Mouse (Mus musculus): ENCODE measurements around the gene Mecom.

Gene Mecom

DNA sequence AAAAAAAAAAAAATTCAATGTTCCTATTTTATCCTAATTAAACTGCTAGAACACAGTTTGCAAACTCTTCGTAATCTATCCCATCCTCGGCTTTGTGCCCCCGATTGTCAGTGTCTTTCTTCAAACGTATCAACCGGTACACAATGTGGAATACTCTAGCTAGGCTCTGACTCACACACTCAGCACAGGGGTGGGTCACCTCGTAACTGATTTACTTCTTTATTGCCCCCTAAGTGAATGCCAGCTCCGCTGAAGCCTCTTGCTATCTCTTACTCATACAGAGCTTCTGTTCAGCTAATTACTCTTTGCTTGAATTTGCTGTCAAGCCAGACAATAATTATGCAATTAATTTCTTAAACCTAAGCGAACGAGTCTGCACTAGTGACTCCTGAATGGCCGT lies 66.1 kb downstream of the Mecom start:
- no peak for DNase-seq

DNA sequence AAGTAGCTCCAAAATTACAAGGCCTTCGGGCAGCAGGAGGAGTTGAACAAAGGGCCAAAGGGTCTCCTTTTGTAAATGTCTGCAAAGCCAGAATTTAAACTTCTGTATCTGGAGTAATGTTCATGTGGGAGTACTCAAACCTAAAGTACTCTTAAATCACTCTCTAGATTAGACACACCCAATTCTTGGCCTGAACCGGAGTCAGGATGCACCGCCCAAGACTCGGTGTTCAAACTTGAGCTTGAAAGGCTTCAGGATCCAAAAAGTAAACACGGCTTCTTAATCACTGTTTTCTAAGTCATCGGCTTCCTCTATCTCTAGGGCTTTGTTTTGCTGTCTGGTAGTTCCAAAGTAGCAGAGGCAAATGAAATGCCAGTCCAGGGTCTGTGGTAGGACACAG lies 67.3 kb downstream of the Mecom start:
- peak; percentile 29 to 63 for DNase-seq

DNA sequence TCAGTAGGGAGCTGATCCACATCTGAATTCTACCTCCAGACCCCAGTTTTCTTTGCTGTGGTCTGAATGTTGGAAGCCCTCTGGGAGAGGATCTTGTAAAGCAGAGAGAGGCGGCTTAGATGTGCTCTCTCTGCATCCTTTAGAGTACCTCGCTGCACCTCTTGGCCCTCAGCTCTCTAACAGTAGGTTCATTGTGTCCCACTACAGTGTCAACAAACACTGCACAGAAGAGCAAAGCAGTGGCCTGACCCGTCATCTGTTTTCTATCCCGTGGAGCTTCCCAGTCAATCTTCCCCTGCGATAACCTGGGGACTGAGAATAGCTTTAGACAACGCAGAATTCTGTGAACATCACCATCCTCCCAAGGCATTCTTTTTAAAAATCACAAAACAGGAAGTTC lies 69.6 kb downstream of the Mecom start:
- DNase-seq = no peak

DNA sequence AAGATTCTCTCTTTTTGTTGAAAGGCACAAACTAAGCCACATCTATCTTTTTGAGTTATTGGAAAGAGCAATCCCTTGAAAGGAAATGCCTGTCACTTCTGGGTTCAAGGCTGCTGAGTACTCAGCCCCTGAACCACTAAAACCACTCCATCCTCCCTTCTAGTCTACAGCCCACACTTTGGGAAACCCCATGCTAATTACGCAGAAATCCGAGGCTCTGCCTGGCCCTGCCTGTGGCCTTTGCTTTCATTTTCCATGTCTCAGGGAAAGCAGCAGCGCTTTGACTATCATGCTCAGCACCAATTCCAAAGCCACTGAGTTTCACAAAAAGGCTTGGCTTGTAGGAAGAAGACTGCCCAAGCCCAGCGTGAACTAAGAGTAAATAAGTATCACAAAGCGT lies 70.8 kb downstream of the Mecom start:
- DNase-seq = no peak

DNA sequence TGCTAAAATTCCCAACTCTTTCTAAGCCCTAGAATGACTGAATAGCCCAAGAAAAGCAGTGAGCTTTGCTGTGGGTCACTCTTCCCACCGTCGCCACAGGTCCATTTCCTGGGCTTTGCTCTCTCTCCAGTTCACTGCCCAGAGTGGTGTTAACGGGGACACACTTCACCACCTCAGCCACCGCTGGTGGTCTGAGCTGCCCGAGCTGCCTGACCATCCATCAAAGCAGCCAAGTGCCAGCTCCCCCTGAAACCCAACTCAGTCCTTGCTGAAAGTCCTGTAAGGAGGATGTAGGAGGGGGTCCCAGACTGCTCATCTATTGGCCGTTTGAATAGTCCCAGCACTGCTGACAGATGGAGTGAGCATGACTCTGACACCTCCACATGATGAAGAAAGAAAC lies 72.2 kb downstream of the Mecom start:
- no peak for DNase-seq

DNA sequence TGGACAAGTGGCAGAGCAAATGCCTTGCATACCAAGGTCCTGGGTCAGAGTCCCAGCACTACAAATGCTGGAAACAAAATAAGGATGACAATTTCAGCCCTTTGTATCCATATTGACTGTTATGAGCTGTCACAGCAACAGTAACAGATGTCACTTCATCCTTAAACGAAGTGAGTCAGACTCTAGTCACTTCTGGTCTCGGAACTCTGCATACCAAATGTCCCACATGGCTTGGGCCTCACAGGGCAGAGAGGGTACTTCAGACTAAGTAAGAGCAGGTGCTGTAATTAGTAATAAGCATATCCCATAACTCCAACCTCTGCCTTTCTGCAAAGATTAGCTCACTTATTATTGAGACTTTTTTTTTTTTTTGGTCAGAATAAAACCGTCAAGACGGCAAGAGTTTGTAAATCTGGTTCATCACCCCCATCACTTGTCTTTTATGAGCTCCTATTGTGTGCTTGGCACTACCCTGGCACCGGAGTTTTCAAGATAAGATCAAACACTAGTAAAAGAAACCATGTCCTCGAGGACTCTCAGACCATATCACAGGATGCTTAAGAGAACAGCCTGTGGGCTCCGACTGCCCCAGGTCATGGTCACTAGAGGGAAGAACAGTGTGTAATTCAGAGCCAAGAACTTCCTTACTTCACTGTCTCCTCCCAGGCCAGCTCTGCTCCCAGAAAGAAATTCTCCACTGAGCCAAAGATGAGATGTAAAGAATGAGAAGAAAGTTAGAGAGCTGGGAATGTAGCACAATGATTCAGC lies 79.6 kb downstream of the Mecom start:
- DNase-seq = peak in 1 of 2 experiments; percentile 37

DNA sequence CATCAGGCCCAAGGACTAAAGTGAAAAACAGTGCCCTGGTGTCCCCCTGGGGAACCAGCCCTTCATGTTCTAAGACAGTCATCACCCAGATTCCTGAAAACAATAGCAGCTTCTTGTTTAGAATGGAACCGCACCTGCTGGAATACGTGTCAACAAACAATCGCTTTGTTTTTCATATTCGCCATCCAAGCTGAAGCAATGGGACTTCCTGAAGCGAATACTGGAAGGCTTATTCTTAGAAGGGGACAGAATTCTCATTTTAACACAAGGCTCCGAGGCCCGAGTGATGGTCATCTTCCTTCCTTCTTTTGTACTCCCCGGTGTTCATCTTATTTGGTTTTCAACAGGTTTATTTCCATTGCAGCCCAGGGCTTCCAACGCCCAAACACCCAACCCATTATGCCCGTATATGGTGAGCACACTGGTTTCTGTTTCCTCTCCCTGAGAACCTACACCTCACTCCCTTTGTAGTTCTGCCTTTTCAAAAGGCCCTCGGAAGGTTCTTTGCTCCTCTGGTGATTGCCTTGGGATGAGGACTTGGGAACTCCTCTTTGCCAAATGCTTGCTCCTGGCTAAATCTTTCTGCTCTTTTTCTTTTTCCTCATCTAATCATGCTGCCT lies 81.7 kb downstream of the Mecom start:
- DNase-seq = no peak

DNA sequence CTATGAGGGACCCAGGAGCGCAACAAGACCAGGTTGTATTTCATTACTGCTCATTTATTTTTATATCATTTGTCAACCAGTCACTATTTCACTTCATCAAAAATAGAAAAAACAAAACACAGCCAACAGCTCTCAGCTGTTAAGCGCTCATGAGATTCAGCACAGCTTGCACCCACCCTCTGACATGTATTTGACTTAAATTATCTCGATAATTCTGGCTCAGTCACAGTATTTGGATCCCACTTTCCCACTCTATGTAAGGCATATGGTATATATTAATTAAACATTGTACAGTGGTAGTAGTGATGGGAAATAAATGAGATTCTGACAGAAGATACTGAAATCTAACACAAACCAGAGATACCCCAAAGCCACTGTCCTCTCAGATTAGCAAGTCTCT lies 83.3 kb downstream of the Mecom start:
- no peak for DNase-seq

DNA sequence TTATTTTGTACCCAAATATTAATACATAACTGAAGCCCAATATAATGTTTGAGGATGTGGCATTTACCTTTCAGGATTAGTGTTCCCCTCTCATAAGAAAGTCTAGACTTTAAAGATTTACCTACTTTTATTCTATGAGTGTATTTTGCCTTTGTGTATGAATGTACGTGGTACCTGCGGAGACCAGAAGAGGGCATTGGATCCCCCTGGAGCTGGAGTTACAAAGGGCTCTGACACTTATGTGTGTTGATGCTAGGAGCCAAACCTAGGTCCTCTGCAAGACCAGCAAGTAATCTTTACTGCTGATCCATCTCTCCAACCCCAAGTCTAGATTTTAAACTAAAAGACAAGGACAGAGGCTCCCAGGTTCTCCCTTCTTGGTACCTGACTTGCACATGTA lies 86.0 kb downstream of the Mecom start:
- no peak for DNase-seq

DNA sequence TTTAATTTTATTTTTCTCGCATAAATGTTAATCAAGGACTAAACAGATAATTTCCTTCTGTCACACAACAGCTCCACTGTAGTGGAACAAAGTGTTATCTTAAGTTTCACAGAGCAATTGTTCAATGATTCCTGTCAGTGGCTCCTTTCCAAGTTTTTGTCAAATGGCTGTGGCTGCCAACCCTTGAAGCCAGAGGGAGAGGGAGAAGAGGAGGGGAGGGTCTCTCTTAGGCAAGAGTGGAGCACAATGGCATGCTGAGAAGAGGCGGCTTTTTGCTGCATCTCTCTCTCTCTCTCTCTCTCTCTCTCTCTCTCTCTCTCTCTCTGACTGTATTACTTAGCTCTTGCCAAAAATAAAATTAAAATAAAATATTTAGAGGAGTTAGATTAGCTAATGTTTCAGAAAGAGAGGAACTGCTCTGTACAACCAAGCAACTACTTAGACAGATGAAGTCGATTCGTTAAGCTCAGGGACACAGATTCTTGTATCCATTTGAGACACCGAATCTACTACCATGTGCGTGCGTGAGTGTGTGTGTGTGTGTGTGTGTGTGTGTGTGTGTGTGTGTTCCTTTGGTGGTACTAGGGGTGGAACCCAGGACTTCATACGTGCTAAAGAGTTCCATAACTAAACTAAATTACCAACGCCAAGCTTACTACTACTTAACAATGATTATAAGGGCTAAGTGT lies 86.8 kb downstream of the Mecom start:
- peak; percentile 55 to 64 for DNase-seq

DNA sequence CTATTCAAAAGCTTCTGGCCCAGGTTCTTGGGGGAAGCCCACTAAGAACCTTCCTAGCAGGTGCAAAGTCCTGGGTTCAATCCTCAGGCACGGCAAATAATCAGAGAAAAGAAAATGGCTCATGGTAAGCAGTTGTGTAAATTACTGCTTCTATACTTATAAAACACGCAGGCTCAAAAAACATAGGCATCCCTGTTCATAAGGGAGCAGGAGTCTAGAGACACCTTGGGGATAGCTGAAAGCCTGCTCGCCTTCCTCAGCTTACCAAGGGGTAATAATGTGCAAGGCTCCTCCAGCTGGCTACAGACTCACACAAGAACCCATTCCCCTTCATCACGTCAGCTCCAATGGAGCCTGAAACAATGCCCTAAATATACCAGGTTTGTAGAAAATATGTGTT lies 88.2 kb downstream of the Mecom start:
- no peak for DNase-seq

DNA sequence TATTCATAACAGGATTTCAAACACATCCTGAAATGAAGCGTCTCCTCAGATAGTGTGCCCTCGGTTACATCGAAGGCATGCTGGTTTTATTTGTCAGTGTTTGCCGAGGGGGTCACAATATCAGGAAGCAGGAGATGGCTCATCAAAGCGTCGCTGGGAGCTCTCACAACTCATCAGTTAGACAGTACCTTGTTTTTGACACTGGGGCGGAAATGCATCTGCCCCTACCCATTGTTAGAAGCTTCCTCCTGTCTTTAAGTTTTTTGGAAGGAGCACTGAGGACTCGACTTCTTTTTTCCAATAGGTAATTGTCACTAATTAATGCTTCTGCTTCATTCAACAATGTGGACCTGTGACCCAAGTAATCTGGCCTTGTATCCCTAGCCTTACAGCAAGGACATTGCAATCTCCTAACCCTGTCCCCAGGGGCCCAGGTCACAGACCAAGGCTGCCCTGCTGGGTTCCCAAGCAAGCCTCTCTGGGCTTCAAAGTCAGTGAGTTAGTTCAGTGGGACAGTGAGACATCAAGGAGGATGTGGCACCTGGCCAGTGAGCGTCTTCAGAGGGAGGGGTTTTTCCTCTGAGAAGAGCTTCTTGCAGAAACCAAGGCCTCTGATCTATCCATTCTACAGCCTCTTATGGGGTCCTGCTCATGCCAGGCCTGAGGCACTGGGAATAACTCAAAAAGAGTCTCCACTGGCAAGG lies 89.7 kb downstream of the Mecom start:
- DNase-seq = peak in 1 of 2 experiments; percentile 46

DNA sequence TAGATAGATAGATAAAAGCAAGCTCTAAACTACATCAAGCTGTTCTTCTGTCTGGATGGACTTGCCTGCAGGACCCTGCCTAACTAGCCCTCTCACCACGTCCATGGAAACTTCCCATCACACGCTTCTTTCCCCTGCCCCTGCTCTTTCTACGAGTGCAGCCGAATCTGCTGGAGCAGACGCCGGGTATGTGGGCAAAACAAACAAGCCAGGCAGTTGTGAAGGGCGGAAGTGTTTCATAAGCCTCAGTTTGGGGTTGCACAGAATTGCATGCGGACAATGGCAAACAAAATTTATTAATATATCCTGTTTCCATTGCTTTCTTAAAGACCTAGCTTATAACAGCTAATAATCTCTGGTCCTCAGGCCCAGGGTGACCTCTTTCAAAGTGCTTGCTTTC lies 91.9 kb downstream of the Mecom start:
- peak in 1 of 2 experiments; percentile 37 for DNase-seq

DNA sequence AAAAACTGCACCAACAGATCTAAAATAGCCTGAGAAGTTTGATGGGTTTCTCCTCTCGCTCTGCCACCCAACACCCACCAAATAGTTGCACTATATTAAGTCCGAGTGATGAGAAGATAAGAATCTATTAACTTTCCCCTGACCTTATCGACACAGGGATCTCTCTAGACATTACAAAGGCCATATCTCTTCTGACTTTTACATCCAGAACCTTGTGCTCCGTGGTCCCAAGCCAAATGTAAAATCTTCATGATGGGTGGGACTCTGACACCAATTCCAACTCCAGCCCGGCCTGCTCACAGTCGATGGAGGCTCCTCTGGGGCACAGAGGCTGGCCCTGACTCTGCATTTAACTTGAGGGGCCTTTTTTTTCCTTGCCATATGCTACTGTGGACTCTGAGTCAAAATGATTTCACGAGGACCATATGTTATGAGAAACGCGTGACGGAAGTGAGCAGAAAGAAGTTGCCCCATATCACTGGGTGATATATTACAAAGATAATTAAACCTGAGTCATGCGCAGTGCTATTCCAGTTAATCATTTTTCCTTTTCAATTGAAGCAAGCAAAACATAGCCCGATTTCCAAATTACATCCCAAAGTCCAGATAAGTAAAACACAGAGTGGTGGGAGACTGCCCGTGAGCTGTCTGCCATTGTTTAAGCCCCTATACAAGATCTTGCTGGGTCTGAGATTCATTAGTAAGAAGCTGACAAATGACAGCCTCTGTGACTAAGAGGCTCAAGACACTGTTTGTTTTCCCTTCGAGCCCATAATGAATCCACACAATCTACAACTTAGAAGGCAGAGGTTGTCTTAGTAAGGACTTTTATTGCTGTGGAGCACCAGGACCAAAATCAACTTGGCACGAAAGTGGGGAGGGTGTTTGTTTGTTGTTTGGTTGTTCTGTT lies 94.0 kb downstream of the Mecom start:
- DNase-seq = no peak

DNA sequence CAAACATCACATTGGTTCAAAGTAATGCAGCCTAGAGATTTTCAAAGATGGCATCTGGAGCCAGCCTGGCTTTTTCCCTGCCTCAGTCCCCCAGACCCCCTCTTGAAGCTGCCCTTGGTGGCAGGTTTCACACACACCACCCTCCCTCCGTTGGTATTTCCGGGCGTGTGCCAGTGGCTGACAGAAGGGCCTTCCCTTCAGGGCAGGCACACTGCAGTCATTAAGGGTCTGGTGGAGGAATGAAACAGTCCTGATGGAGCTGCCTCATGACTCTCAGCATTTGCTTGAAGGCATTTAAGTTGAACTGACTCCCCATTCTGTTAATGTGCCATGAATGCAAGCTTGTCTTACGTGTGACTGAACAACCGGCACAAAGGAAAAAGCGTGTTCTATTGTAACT lies 94.8 kb downstream of the Mecom start:
- DNase-seq = no peak

DNA sequence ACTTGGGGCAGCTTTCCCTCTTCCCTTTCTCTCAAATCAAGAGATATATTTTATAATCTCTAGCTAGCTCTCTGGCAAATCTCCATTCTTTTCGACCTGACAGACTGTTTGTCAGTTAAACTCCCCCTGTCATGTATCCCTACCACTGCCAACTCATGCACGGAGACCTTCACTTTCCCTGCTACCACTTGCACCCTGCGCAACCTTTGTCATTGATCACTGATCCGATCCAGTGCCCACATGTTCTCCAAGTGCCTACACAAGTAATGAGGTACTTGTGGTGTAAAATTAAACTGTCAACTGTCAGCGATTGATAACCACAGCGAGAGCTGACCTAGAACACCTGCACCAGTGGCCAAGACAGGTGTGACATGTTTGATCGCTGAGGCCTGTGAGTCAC lies 95.3 kb downstream of the Mecom start:
- no peak for DNase-seq

DNA sequence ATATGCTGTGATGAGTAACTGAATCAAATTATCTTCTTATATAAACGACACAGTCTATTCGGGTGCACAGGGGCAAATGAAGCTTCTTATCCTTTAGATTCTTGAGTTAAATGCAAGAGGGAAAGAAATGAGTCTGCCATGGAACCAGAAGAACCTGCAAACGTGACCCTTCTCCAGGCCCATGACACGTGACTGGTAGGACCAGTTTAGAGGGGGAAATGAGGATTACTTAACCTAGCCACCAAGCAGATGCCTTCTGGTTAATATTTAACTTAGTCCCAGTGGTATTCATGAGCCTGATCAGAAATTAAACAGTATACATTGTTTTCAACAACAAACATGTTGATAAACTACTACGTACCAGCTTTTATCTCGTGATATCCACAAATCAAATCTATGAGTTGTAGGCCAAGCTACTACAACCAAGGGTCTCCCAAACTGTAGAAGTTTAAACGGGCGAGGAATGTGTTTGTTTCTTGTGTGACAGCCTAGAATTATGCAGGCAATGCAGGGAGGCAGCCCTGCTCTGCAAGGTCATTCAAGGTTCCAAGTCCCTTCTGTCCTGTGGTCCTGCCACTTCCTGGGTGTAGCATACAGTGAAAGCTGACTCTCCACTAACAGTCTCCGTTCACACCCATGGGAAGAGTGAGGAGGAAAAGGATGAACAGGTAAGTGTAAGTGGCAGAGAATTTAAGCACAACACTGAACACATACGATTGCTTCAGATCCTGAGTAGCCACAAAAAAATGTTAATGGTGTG lies 97.4 kb downstream of the Mecom start:
- DNase-seq = no peak

DNA sequence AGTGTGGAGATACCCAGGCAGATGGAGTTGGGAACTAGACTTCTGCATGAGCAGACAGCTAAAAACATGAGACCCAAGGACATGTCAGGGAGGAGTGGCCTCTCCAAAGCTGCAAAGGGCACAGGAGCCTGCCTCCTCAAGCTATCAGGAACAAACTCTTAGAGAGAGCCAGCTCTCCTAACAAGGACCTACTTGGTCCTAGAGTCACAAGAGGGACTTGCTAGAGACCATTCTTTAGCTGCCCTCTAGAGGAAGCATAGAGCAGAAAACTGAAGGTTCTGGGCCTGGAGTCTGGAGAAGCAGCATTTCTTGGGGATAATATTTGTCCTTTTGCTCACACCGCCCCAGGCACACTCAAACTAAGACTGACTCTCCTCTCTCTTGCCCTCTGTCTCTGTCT lies 99.2 kb downstream of the Mecom start:
- peak in 1 of 2 experiments; percentile 22 for DNase-seq

DNA sequence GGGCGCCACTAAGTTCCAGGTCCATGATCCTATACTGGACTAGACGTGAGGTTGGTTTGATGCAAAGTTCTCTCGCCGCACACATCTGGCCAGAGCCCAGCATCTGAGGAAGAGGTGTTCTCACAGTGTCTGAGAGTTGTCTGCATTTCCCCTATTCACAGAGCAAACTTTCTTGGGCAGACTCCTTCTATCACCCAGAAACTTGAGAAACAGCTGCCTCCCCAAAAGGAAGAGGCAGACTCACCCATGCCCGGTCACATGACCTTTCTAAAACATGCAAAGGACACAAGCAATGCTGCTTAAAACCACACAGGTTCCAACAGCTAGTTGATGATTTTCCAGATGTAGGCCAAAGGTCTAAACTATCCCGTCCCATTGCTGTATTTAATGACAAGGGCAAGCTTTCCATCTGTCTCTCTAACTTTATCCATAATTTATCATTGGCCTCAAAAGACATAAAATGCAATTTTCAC lies 101.8 kb downstream of the Mecom start:
- no peak for DNase-seq

DNA sequence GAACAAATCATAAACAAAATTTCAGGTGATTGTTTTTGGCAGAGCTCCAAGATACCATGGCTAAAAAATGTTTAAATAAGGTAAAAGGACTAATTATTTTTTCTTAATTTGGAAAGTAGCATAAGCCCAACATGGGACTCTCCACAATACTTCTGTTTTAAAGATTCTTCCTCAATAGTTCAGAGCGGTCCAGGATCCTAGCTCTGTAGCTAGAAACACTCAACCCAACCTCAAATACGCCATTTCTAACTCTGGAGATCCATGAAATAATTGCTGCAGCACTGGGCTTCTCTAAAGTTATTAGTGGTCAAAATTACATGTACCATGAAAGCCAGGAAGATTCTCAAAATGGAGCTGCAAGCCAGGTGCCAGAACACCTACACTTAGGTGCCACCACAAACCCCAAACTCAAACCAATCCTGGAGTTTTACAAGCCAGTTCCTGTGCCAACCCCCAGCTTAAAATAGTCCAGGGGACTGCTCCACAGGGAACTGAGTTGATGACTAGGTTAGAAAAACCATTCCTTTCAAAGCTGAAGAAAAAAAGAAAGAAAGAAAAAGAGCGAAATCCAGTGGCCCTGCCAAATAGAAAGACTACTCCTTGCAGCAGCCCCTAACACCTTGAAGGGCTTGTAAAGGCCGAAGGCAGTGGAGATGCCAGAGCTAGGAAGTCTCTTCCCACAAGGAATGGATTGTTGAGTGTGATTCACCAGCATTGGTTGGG lies 102.4 kb downstream of the Mecom start:
- no peak for DNase-seq

DNA sequence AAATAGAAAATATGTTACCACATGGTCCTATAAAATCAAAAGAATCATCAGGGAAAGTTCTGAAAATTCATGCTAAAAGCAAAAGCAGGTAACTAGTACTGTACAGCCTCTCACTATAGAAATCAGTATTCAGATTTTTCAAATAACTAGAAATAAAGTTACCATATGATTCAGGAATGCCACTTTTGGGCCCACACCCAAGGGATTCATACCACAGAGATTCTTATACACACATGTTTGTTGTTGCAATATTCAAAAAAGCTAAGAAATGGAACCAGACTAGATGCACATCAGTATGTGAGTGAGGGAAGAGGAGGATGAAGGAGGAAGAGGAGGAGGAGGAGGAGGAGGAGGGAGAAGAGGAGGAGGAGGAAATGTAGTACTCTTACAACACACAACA lies 106.2 kb downstream of the Mecom start:
- DNase-seq = no peak
